Mouse (Mus musculus) liver, adult 2 months (tissue): ENCODE data around the gene Slc35f6.

Experiments used
- CTCF ChIP-seq: fragments of 200-500 bp; IDR thresholded peaks from 2 replicates; pipeline ENCODE4 v1.5.1; 2011; ENCODE audit warnings: low read depth, low read length, control low read depth
- POLR2A ChIP-seq: fragments of 200-500 bp; IDR thresholded peaks from 2 replicates; pipeline ENCODE4 v1.6.1; 2011; ENCODE audit warnings: low read length, control low read depth; ENCODE audit not compliant: insufficient read depth; ENCODE audit errors: extremely low read depth

GRCm38 (mm10) chr5:30683993-30684392 is 36.3 kb downstream of the Slc35f6 start:
- TF ChIP-seq CTCF (peak; percentile 20; the same call in 1 of the 2 replicates), POLR2A (no peak)
